Mouse (Mus musculus) liver, embryonic 14.5 days (tissue): ENCODE data around the gene Cyth2.

Experiments
- CTCF ChIP-seq: IDR thresholded peaks from 2 replicates; pipeline ENCODE4 v1.5.1; 2016; ENCODE audit warnings: antibody characterized with exemption, low read depth, control low read depth
- EP300 ChIP-seq: IDR thresholded peaks from 2 replicates; pipeline ENCODE4 v1.6.1; 2016; ENCODE audit warnings: antibody characterized with exemption, low read depth

DNA sequence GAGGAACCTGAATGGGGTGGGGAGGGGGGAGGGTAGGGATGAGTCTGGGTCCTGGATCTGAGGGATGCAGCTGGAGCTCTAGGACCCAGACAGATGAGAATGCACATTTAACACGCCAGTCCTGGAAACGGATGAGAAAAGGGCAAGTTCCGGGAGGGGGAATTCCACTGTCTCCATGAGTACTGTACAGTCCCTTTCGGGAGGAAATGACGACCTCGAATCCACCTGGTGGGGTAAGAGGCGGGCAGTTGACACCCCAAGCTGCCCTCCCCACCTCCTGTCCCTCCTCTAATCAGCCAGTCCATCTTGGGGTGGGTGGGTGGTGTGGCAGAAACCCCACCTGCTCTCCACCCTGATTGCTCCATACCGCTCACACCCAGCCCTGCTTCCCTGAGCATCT lies 48.4 kb downstream of the Cyth2 start:
- no peak for TF ChIP-seq EP300
- TF ChIP-seq CTCF, result no peak
